Mouse (Mus musculus): Measurements from ENCODE around the gene Auts2.

Auts2 gene

GRCm38 (mm10) chr5:131779171-131779570 lies 764.0 kb downstream of the Auts2 start:
- DNase-seq: no peak

GRCm38 (mm10) chr5:131775672-131776071 lies 767.5 kb downstream of the Auts2 start:
- DNase-seq: no peak

- no peak for DNase-seq
These were observed 767.9 kb downstream of the Auts2 start for GRCm38 (mm10) chr5:131775222-131775621.

- DNase-seq: no peak
These were observed 768.4 kb downstream of the Auts2 start for GRCm38 (mm10) chr5:131774792-131775191.

- no peak for DNase-seq
These were observed 770.5 kb downstream of the Auts2 start for GRCm38 (mm10) chr5:131772616-131773015.

- DNase-seq: no peak
These were observed 773.9 kb downstream of the Auts2 start for GRCm38 (mm10) chr5:131769273-131769672.

- DNase-seq: no peak
These were observed 775.4 kb downstream of the Auts2 start for GRCm38 (mm10) chr5:131767699-131768264.

- DNase-seq: no peak
These were observed 776.0 kb downstream of the Auts2 start for GRCm38 (mm10) chr5:131767176-131767575.

GRCm38 (mm10) chr5:131759432-131759831 lies 783.7 kb downstream of the Auts2 start:
- DNase-seq: no peak

- no peak for DNase-seq
These were observed 792.8 kb downstream of the Auts2 start for GRCm38 (mm10) chr5:131750330-131750729.

- no peak for DNase-seq
These were observed 793.9 kb downstream of the Auts2 start for GRCm38 (mm10) chr5:131749211-131749610.

- DNase-seq: no peak
These were observed 800.1 kb downstream of the Auts2 start for GRCm38 (mm10) chr5:131743069-131743468.

GRCm38 (mm10) chr5:131737476-131737875 lies 805.7 kb downstream of the Auts2 start:
- no peak for DNase-seq

GRCm38 (mm10) chr5:131733324-131733660 lies 809.9 kb downstream of the Auts2 start:
- DNase-seq: no peak

GRCm38 (mm10) chr5:131732631-131733323 lies 810.4 kb downstream of the Auts2 start:
- DNase-seq: no peak

- DNase-seq: no peak
These were observed 813.7 kb downstream of the Auts2 start for GRCm38 (mm10) chr5:131729456-131729855.

- DNase-seq: no peak
These were observed 815.2 kb downstream of the Auts2 start for GRCm38 (mm10) chr5:131727909-131728308.

GRCm38 (mm10) chr5:131724508-131724907 lies 818.6 kb downstream of the Auts2 start:
- no peak for DNase-seq

- DNase-seq: no peak
These were observed 820.4 kb downstream of the Auts2 start for GRCm38 (mm10) chr5:131722791-131723190.

- DNase-seq: no peak
These were observed 820.8 kb downstream of the Auts2 start for GRCm38 (mm10) chr5:131722361-131722760.

- no peak for DNase-seq
These were observed 825.1 kb downstream of the Auts2 start for GRCm38 (mm10) chr5:131718013-131718412.

- DNase-seq: no peak
These were observed 825.7 kb downstream of the Auts2 start for GRCm38 (mm10) chr5:131717359-131717965.

GRCm38 (mm10) chr5:131714979-131715378 lies 828.2 kb downstream of the Auts2 start:
- no peak for DNase-seq

- no peak for DNase-seq
These were observed 830.7 kb downstream of the Auts2 start for GRCm38 (mm10) chr5:131712441-131712840.

Data from thymus, postnatal 4 days (tissue).